Mouse (Mus musculus) heart, embryonic 14.5 days (tissue): ENCODE measurements around the gene Ch25h. TPM values are rescaled to one million over a fixed set of nuclear protein-coding genes. Genes with fewer than 3 reads are reported as not detected.

Source experiments
- ATAC-seq: fragments of 200-750 bp; cut with Nextera tagmentation; 2 replicates; pipeline ENCODE4 v1.8.0; 2017; ENCODE audit warnings: low read depth, moderate TSS enrichment; ENCODE audit not compliant: insufficient number of reproducible peaks, insufficient read depth, low FRiP score
- H3K27ac ChIP-seq, 2 experiments: fragments of 200-500 bp in 1 of 2; fragments of 300-500 bp in 1 of 2; sonication (generic) in 1 of 2; replicated peaks in 1 of 2; 2 replicates each; pipeline ENCODE4 v1.5.1; 2012 to 2014; ENCODE audit warnings: low read depth in 2 of 2, low read length in 2 of 2, control low read depth in 1 of 2, mild to moderate bottlenecking in 1 of 2, mixed read lengths in 1 of 2; ENCODE audit not compliant: control insufficient read depth in 1 of 2, insufficient read depth in 1 of 2
- H3K27me3 ChIP-seq: fragments of 300-500 bp; sonication (generic); 2 replicates; pipeline ENCODE4 v1.6.1; 2014; ENCODE audit warnings: mild to moderate bottlenecking, low read length, control low read depth; ENCODE audit not compliant: control insufficient read depth, insufficient read depth
- H3K36me3 ChIP-seq: fragments of 300-500 bp; sonication (generic); 2 replicates; pipeline ENCODE4 v1.6.1; 2014; ENCODE audit warnings: mild to moderate bottlenecking, control low read depth, low read length, mixed read lengths; ENCODE audit not compliant: control insufficient read depth, insufficient read depth
- H3K4me1 ChIP-seq, 2 experiments: fragments of 200-500 bp in 1 of 2; fragments of 300-500 bp in 1 of 2; sonication (generic) in 1 of 2; 2 replicates each; pipeline ENCODE4 v1.6.1; 2012 to 2014; ENCODE audit warnings: low read length in 2 of 2, control low read depth in 1 of 2, mixed read lengths in 1 of 2; ENCODE audit not compliant: control insufficient read depth in 2 of 2, insufficient read depth in 2 of 2
- H3K4me2 ChIP-seq: fragments of 300-500 bp; sonication (generic); 2 replicates; pipeline ENCODE4 v1.6.1; 2014; ENCODE audit warnings: mild to moderate bottlenecking, low read length
- H3K4me3 ChIP-seq, 2 experiments: fragments of 200-500 bp in 1 of 2; fragments of 300-500 bp in 1 of 2; sonication (generic) in 1 of 2; 2 replicates each; pipeline ENCODE4 v1.5.1; 2012 to 2014; ENCODE audit warnings: low read length in 2 of 2, mild to moderate bottlenecking in 2 of 2, control low read depth in 1 of 2, low read depth in 1 of 2, moderate library complexity in 1 of 2; ENCODE audit not compliant: control insufficient read depth in 1 of 2, insufficient read depth in 1 of 2
- H3K9ac ChIP-seq: fragments of 300-500 bp; sonication (generic); 2 replicates; pipeline ENCODE4 v1.6.1; 2014; ENCODE audit warnings: mild to moderate bottlenecking, low read length
- H3K9me3 ChIP-seq: fragments of 300-500 bp; sonication (generic); 2 replicates; pipeline ENCODE4 v1.6.1; 2016; ENCODE audit warnings: low read length, control low read depth; ENCODE audit not compliant: control insufficient read depth
- WGBS: fragments of 180-500 bp; shearing (Covaris S2); extraction: QIAGEN DNeasy Blood & Tissue Kit; methylation state at CpG from one replicate; pipeline ENCODE4 v1.1.7; 2014; 5-methylcytosine and 5-hydroxymethylcytosine counted together
- polyA plus RNA-seq: library from polyadenylated mRNA; unstranded; fragments of >200 nt; fragmentation: Nextera tagmentation; extraction: Ambion mirVana; gene quantifications from 2 replicates; pipeline ENCODE4 v1.2.1, GENCODE M21; 2014

Ch25h gene
- polyA plus RNA-seq, 1 experiment from 2014 or later = 4.1 TPM

- ATAC-seq = no peak
- no peaks in the 10 kb centered on the region for H3K27me3 ChIP-seq
- no peak overlapping the region for H3K4me2 ChIP-seq
- no peak overlapping the region for H3K27ac ChIP-seq
- H3K4me3 ChIP-seq = no peak overlapping the region
- peaks cover 0 to 4% of the 10 kb centered on the region in 2 experiments; a peak in 1 of 4 replicates for H3K4me1 ChIP-seq
- H3K9me3 ChIP-seq = no peaks in the 10 kb centered on the region
- H3K9ac ChIP-seq = no peak overlapping the region
- WGBS = 54% methylated on average over 3 of the region's 3 CpGs
- H3K36me3 ChIP-seq = no peaks in the 10 kb centered on the region
Observed at GRCm38 (mm10) chr19:34468794-34469193, 6.2 kb downstream of the Ch25h start.

- peaks cover 0 to 2% of the 10 kb centered on the region in 2 experiments; a peak in 1 of 4 replicates for H3K4me1 ChIP-seq
- WGBS = 53% methylated on average over 6 of the region's 6 CpGs
- no peak for ATAC-seq
- no peaks in the 10 kb centered on the region for H3K9me3 ChIP-seq
- H3K9ac ChIP-seq = no peak overlapping the region
- H3K27ac ChIP-seq = no peak overlapping the region
- H3K36me3 ChIP-seq = no peaks in the 10 kb centered on the region
- H3K27me3 ChIP-seq = no peaks in the 10 kb centered on the region
- H3K4me3 ChIP-seq = no peak overlapping the region
- no peak overlapping the region for H3K4me2 ChIP-seq
Observed at GRCm38 (mm10) chr19:34468216-34468615, 6.7 kb downstream of the Ch25h start.

- H3K4me2 ChIP-seq = no peak overlapping the region
- H3K4me3 ChIP-seq = no peak overlapping the region
- no peak overlapping the region for H3K27ac ChIP-seq
- H3K9ac ChIP-seq = no peak overlapping the region
- ATAC-seq = no peak
- no peaks in the 10 kb centered on the region for H3K9me3 ChIP-seq
- no peaks in the 10 kb centered on the region for H3K27me3 ChIP-seq
- 58% methylated on average over 3 of the region's 3 CpGs for WGBS
- H3K36me3 ChIP-seq = no peaks in the 10 kb centered on the region
- no peaks in the 10 kb centered on the region for H3K4me1 ChIP-seq
Observed at GRCm38 (mm10) chr19:34464453-34464852, 10.5 kb downstream of the Ch25h start.

- 69% methylated on average over 1 of the region's 1 CpGs for WGBS
- H3K9ac ChIP-seq = no peak overlapping the region
- no peak overlapping the region for H3K4me2 ChIP-seq
Observed at GRCm38 (mm10) chr19:34461451-34462019, 13.4 kb downstream of the Ch25h start.

GRCm38 (mm10) chr19:34450784-34451370 is 24.1 kb downstream of the Ch25h start:
- Histone ChIP-seq H3K4me2 (no peak overlapping the region), H3K27ac (no peak overlapping the region), H3K36me3 (no peaks in the 10 kb centered on the region), H3K27me3 (no peaks in the 10 kb centered on the region), H3K9ac (no peak overlapping the region), H3K4me1 (no peaks in the 10 kb centered on the region), H3K4me3 (no peak overlapping the region), H3K9me3 (no peaks in the 10 kb centered on the region)
- ATAC-seq = no peak
- 79% methylated on average over 1 of the region's 1 CpGs for WGBS

More at GRCm38 (mm10) chr19:34461451-34462019, 13.4 kb downstream of the Ch25h start:
- Histone ChIP-seq H3K27me3 (no peaks in the 10 kb centered on the region), H3K27ac (no peak overlapping the region), H3K36me3 (no peaks in the 10 kb centered on the region), H3K4me1 (no peaks in the 10 kb centered on the region), H3K4me3 (no peak overlapping the region), H3K9me3 (no peaks in the 10 kb centered on the region)
- no peak for ATAC-seq

GRCm38 (mm10) chr19:34448851-34449250 is 26.1 kb downstream of the Ch25h start:
- no peaks in the 10 kb centered on the region for H3K27me3 ChIP-seq
- no peaks in the 10 kb centered on the region for H3K9me3 ChIP-seq
- 71% methylated on average over 1 of the region's 1 CpGs for WGBS
- H3K36me3 ChIP-seq = no peaks in the 10 kb centered on the region
- H3K4me2 ChIP-seq = no peak overlapping the region
- ATAC-seq = no peak
- no peak overlapping the region for H3K4me3 ChIP-seq
- H3K27ac ChIP-seq = no peak overlapping the region
- no peaks in the 10 kb centered on the region for H3K4me1 ChIP-seq
- no peak overlapping the region for H3K9ac ChIP-seq

GRCm38 (mm10) chr19:34445410-34446012 is 29.5 kb downstream of the Ch25h start:
- Histone ChIP-seq H3K4me2 (peak overlapping the region; percentile 19), H3K4me1 (peaks cover 4 to 9% of the 10 kb centered on the region in 2 experiments; a peak in 2 of 4 replicates), H3K4me3 (no peak overlapping the region), H3K9me3 (no peaks in the 10 kb centered on the region), H3K27ac (peak overlapping the region; percentile 52 to 55; a peak in 2 of 4 replicates), H3K36me3 (no peaks in the 10 kb centered on the region), H3K27me3 (no peaks in the 10 kb centered on the region), H3K9ac (no peak overlapping the region)
- WGBS = 49% methylated on average over 4 of the region's 4 CpGs
- ATAC-seq = no peak
